Mouse (Mus musculus): Measurements from ENCODE around the gene Prss46. TPM values are rescaled to one million over a fixed set of nuclear protein-coding genes. Genes with fewer than 3 reads are reported as not detected.
A peak's percentile ranks its signal among the peaks of the same experiment; 100 is the strongest.

Prss46 gene
- total RNA-seq, 2 experiments from 2014 or later = 0.31 TPM; not detected in 1

- DNase-seq (ENCODE audit: low spot score in 2 of 2) = no peak
These were observed 14.2 kb downstream of the Prss46 start for GRCm38 (mm10) chr9:110858523-110858922.

GRCm38 (mm10) chr9:110858967-110859596 is 14.8 kb downstream of the Prss46 start:
- no peak for DNase-seq (ENCODE audit: low spot score in 2 of 2)

- peak; percentile 60 to 77 for DNase-seq (ENCODE audit: low spot score in 2 of 2)
These were observed 26.7 kb downstream of the Prss46 start for GRCm38 (mm10) chr9:110871030-110871429.

- DNase-seq (ENCODE audit: low spot score in 2 of 2) = peak in 1 of 2 experiments; percentile 30
These were observed 29.7 kb downstream of the Prss46 start for GRCm38 (mm10) chr9:110873681-110874659.

- DNase-seq (ENCODE audit: low spot score in 2 of 2) = no peak
These were observed 30.4 kb downstream of the Prss46 start for GRCm38 (mm10) chr9:110874660-110875191.

GRCm38 (mm10) chr9:110875288-110875695 is 31.0 kb downstream of the Prss46 start:
- DNase-seq (ENCODE audit: low spot score in 2 of 2) = no peak

- no peak for DNase-seq (ENCODE audit: low spot score in 2 of 2)
These were observed 33.0 kb downstream of the Prss46 start for GRCm38 (mm10) chr9:110877353-110877752.

- DNase-seq (ENCODE audit: low spot score in 2 of 2) = peak in 1 of 2 experiments; percentile 56
These were observed 33.6 kb downstream of the Prss46 start for GRCm38 (mm10) chr9:110877888-110878287.

- DNase-seq (ENCODE audit: low spot score in 2 of 2) = peak; percentile 45 to 70
These were observed 35.0 kb downstream of the Prss46 start, which contains the start of gene Als2cl for GRCm38 (mm10) chr9:110879191-110879920. Gene Als2cl, plus strand, starts transcription at chr9:110879870.

- peak; percentile 41 to 49 for DNase-seq (ENCODE audit: low spot score in 2 of 2)
These were observed 35.8 kb downstream of the Prss46 start, which contains the start of gene Tmie for GRCm38 (mm10) chr9:110879998-110880561. Gene Tmie, minus strand, starts transcription at chr9:110880113.

- DNase-seq (ENCODE audit: low spot score in 2 of 2) = no peak
These were observed 36.5 kb downstream of the Prss46 start for GRCm38 (mm10) chr9:110880772-110881171.

- DNase-seq (ENCODE audit: low spot score in 2 of 2) = no peak
These were observed 37.6 kb downstream of the Prss46 start for GRCm38 (mm10) chr9:110881953-110882352.

GRCm38 (mm10) chr9:110887388-110888303 is 43.3 kb downstream of the Prss46 start:
- no peak for DNase-seq (ENCODE audit: low spot score in 2 of 2)

GRCm38 (mm10) chr9:110888935-110889334 is 44.6 kb downstream of the Prss46 start:
- no peak for DNase-seq (ENCODE audit: low spot score in 2 of 2)

- no peak for DNase-seq (ENCODE audit: low spot score in 2 of 2)
These were observed 45.9 kb downstream of the Prss46 start for GRCm38 (mm10) chr9:110890026-110890783.

GRCm38 (mm10) chr9:110891077-110891828 is 46.9 kb downstream of the Prss46 start:
- DNase-seq (ENCODE audit: low spot score in 2 of 2) = no peak

- no peak for DNase-seq (ENCODE audit: low spot score in 2 of 2)
These were observed 48.2 kb downstream of the Prss46 start for GRCm38 (mm10) chr9:110892552-110892951.

- no peak for DNase-seq (ENCODE audit: low spot score in 2 of 2)
These were observed 49.1 kb downstream of the Prss46 start for GRCm38 (mm10) chr9:110893429-110893828.
